Mouse (Mus musculus): ENCODE results near the gene Gm17349. TPM values are rescaled to one million over a fixed set of nuclear protein-coding genes. Genes with fewer than 3 reads are reported as not detected.

Gm17349 gene
- total RNA-seq (2012; rRNA removed) = 2.3 and 2.5 TPM in 2 replicates

DNA sequence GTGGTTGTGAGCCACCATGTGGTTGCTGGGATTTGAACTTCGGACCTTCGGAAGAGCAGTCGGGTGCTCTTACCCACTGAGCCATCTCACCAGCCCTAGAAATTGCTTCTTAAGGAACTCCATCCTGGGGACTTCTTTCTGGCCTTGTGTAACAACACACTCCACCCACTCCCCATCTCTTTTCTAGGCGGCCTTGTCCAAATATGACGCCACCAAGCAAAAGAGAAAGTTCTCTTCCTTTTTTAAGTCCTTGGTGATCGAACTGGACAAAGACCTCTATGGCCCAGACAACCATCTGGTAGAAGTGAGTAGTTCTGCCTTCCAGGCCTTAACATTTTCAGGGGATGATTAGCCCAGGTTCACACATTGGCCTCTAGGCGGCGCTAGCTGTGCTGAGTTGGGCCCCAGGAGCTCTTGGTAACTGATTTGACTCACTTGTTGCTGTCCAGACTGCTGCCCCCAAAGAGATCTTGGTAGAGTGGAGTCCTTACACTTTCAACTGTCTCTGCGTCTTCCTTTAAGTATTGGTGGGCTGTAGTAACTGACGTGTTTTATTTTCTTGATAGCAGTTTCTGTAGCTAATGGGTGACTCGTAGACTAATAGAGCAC is at the start of gene Gm17349:
Gm17349 (minus strand) TSS at position 51 of the 609 bp plus-strand sequence.
- H3K4me3 ChIP-seq (ENCODE audit: insufficient read depth in 1 of 2, low read depth in 1 of 2, low read length in 2 of 2, poor library complexity in 1 of 2, severe bottlenecking in 1 of 2) = peak within 1 kb of the TSS; percentile 29 to 90
- in situ Hi-C loops (cut with MboI; ENCODE audit: low sequenced_read_pairs in 2 of 2, unreplicated experiment in 2 of 2) = no loop called here

DNA sequence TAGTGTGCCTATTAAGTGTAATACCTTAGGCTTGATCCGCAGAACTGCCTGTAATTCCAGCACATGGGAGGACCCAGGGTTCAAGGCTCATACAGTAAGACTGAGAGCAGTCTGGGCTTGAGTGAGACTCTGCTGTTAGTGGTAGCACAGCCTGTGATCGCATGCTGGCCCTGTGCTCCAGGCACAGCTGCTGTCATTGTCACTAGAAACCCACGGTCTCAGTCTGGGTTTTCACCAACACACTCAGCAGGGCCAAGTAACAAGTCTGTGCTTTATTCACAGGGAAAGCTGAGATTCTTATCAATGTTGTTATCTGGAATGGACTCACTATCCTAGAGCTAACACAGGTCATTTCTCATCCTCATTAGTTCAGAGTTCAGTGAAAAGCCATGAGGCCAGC is 48.9 kb upstream of the Gm17349 start:
- no peak overlapping the region for H3K9ac ChIP-seq (ENCODE audit: insufficient read depth, low read depth, low read length, poor library complexity, severe bottlenecking)
- TF ChIP-seq ZC3H11A (IDR thresholded peaks at IDR 0.05; ENCODE audit: borderline replicate concordance, low read depth, low read length) = no peak
- no peak for TF ChIP-seq ZNF384 (IDR thresholded peaks at IDR 0.05; ENCODE audit: low read depth, low read length)
- no peak for TF ChIP-seq MAFK (IDR thresholded peaks at IDR 0.05; ENCODE audit: insufficient read depth, low read depth, low read length)
- no peak for TF ChIP-seq CHD2 (IDR thresholded peaks at IDR 0.05; ENCODE audit: low read depth, low read length)
- TF ChIP-seq HCFC1 (IDR thresholded peaks at IDR 0.05; ENCODE audit: borderline replicate concordance, insufficient read depth, low read length) = no peak
- H3K36me3 ChIP-seq (ENCODE audit: control insufficient read depth, insufficient read depth, low read length, poor library complexity, severe bottlenecking) = no peaks in the 10 kb centered on the region
- in situ Hi-C loops (cut with MboI; ENCODE audit: low sequenced_read_pairs in 2 of 2, unreplicated experiment in 2 of 2) = no loop called here
- no peak for DNase-seq (ENCODE audit: low read depth, low spot score)
- H3K4me3 ChIP-seq (ENCODE audit: insufficient read depth in 1 of 2, low read depth in 1 of 2, low read length in 2 of 2, poor library complexity in 1 of 2, severe bottlenecking in 1 of 2) = no peak overlapping the region
- no peaks in the 10 kb centered on the region for H3K4me1 ChIP-seq (ENCODE audit: control insufficient read depth in 2 of 2, insufficient read depth in 2 of 2, low read length in 2 of 2, poor library complexity in 1 of 2)
- H3K9me3 ChIP-seq (ENCODE audit: control insufficient read depth, insufficient read depth, low read depth, low read length) = no peaks in the 10 kb centered on the region
- H3K27ac ChIP-seq (ENCODE audit: insufficient read depth, low read depth, low read length, poor library complexity, severe bottlenecking) = no peak overlapping the region

More for the DNA sequence above, at the start of gene Gm17349:
- 0 out of 2 replicates have a peak, but pooled peaks have one; percentile 14 for TF ChIP-seq ZC3H11A (IDR thresholded peaks at IDR 0.05; ENCODE audit: borderline replicate concordance, low read depth, low read length)
- TF ChIP-seq ZNF384 (IDR thresholded peaks at IDR 0.05; ENCODE audit: low read depth, low read length) = no peak
- TF ChIP-seq CHD2 (IDR thresholded peaks at IDR 0.05; ENCODE audit: low read depth, low read length) = no peak
- Histone ChIP-seq H3K4me1 (ENCODE audit: control insufficient read depth in 2 of 2, insufficient read depth in 2 of 2, low read length in 2 of 2, poor library complexity in 1 of 2) (peaks cover 7 to 8% of the 10 kb centered on the region in 2 experiments; a peak in 3 of 4 replicates), H3K36me3 (ENCODE audit: control insufficient read depth, insufficient read depth, low read length, poor library complexity, severe bottlenecking) (peaks cover 30% of the 10 kb centered on the region), H3K9me3 (ENCODE audit: control insufficient read depth, insufficient read depth, low read depth, low read length) (no peaks in the 10 kb centered on the region), H3K27ac (ENCODE audit: insufficient read depth, low read depth, low read length, poor library complexity, severe bottlenecking) (peak within 1 kb of the TSS; percentile 89), H3K9ac (ENCODE audit: insufficient read depth, low read depth, low read length, poor library complexity, severe bottlenecking) (peak within 1 kb of the TSS; percentile 22; the same call in 1 of the 2 replicates)
- no peak for DNase-seq (ENCODE audit: low read depth, low spot score)

- in situ Hi-C loops (cut with MboI; ENCODE audit: low sequenced_read_pairs in 2 of 2, unreplicated experiment in 2 of 2) = no loop called here
- no peak overlapping the region for H3K4me3 ChIP-seq (ENCODE audit: insufficient read depth in 1 of 2, low read depth in 1 of 2, low read length in 2 of 2, poor library complexity in 1 of 2, severe bottlenecking in 1 of 2)
- no peaks in the 10 kb centered on the region for H3K9me3 ChIP-seq (ENCODE audit: control insufficient read depth, insufficient read depth, low read depth, low read length)
- H3K4me1 ChIP-seq (ENCODE audit: control insufficient read depth in 2 of 2, insufficient read depth in 2 of 2, low read length in 2 of 2, poor library complexity in 1 of 2) = no peaks in the 10 kb centered on the region
- no peak overlapping the region for H3K9ac ChIP-seq (ENCODE audit: insufficient read depth, low read depth, low read length, poor library complexity, severe bottlenecking)
- DNase-seq (ENCODE audit: low read depth, low spot score) = no peak
- no peak for TF ChIP-seq MAFK (IDR thresholded peaks at IDR 0.05; ENCODE audit: insufficient read depth, low read depth, low read length)
- TF ChIP-seq ZC3H11A (IDR thresholded peaks at IDR 0.05; ENCODE audit: borderline replicate concordance, low read depth, low read length) = no peak
- no peak for TF ChIP-seq CHD2 (IDR thresholded peaks at IDR 0.05; ENCODE audit: low read depth, low read length)
- TF ChIP-seq ZNF384 (IDR thresholded peaks at IDR 0.05; ENCODE audit: low read depth, low read length) = no peak
- TF ChIP-seq HCFC1 (IDR thresholded peaks at IDR 0.05; ENCODE audit: borderline replicate concordance, insufficient read depth, low read length) = no peak
- H3K36me3 ChIP-seq (ENCODE audit: control insufficient read depth, insufficient read depth, low read length, poor library complexity, severe bottlenecking) = peaks cover 23% of the 10 kb centered on the region
- H3K27ac ChIP-seq (ENCODE audit: insufficient read depth, low read depth, low read length, poor library complexity, severe bottlenecking) = no peak overlapping the region
Measured at GRCm38 (mm10) chr15:99740229-99740628, 34.9 kb upstream of the Gm17349 start.

DNA sequence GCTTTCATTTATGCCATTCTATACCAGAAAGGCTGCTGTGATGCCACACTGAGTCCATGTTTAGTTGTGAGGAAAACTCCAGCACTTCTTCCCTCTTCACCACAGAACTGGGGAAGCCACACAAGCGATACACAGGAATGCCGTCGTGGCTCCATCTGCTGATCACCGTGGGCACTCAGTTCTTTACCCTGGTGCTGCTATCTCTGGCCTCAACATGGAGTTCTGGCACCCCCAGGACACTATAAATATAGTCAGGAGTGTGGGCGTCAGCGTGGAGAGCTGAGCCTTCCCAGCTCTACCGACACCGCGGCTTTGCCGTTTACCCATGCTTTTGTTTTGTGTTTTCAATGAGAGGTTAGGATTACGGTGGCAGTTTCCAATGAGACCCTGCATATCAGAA is 31.4 kb upstream of the Gm17349 start:
- H3K27ac ChIP-seq (ENCODE audit: insufficient read depth, low read depth, low read length, poor library complexity, severe bottlenecking) = no peak overlapping the region
- no peak for DNase-seq (ENCODE audit: low read depth, low spot score)
- no peak overlapping the region for H3K9ac ChIP-seq (ENCODE audit: insufficient read depth, low read depth, low read length, poor library complexity, severe bottlenecking)
- H3K36me3 ChIP-seq (ENCODE audit: control insufficient read depth, insufficient read depth, low read length, poor library complexity, severe bottlenecking) = peaks cover 26% of the 10 kb centered on the region
- no peak for TF ChIP-seq ZC3H11A (IDR thresholded peaks at IDR 0.05; ENCODE audit: borderline replicate concordance, low read depth, low read length)
- in situ Hi-C loops (cut with MboI; ENCODE audit: low sequenced_read_pairs in 2 of 2, unreplicated experiment in 2 of 2) = no loop called here
- no peak overlapping the region for H3K4me3 ChIP-seq (ENCODE audit: insufficient read depth in 1 of 2, low read depth in 1 of 2, low read length in 2 of 2, poor library complexity in 1 of 2, severe bottlenecking in 1 of 2)
- H3K9me3 ChIP-seq (ENCODE audit: control insufficient read depth, insufficient read depth, low read depth, low read length) = no peaks in the 10 kb centered on the region
- H3K4me1 ChIP-seq (ENCODE audit: control insufficient read depth in 2 of 2, insufficient read depth in 2 of 2, low read length in 2 of 2, poor library complexity in 1 of 2) = no peaks in the 10 kb centered on the region

GRCm38 (mm10) chr15:99735631-99736030 is 30.3 kb upstream of the Gm17349 start:
- H3K4me1 ChIP-seq (ENCODE audit: control insufficient read depth in 2 of 2, insufficient read depth in 2 of 2, low read length in 2 of 2, poor library complexity in 1 of 2) = no peaks in the 10 kb centered on the region
- no peaks in the 10 kb centered on the region for H3K9me3 ChIP-seq (ENCODE audit: control insufficient read depth, insufficient read depth, low read depth, low read length)
- in situ Hi-C loops (cut with MboI; ENCODE audit: low sequenced_read_pairs in 2 of 2, unreplicated experiment in 2 of 2) = no loop called here
- H3K27ac ChIP-seq (ENCODE audit: insufficient read depth, low read depth, low read length, poor library complexity, severe bottlenecking) = no peak overlapping the region
- no peak overlapping the region for H3K4me3 ChIP-seq (ENCODE audit: insufficient read depth in 1 of 2, low read depth in 1 of 2, low read length in 2 of 2, poor library complexity in 1 of 2, severe bottlenecking in 1 of 2)
- no peak for TF ChIP-seq CHD2 (IDR thresholded peaks at IDR 0.05; ENCODE audit: low read depth, low read length)
- no peak for TF ChIP-seq ZC3H11A (IDR thresholded peaks at IDR 0.05; ENCODE audit: borderline replicate concordance, low read depth, low read length)
- TF ChIP-seq HCFC1 (IDR thresholded peaks at IDR 0.05; ENCODE audit: borderline replicate concordance, insufficient read depth, low read length) = no peak
- TF ChIP-seq ZNF384 (IDR thresholded peaks at IDR 0.05; ENCODE audit: low read depth, low read length) = no peak
- no peak for TF ChIP-seq MAFK (IDR thresholded peaks at IDR 0.05; ENCODE audit: insufficient read depth, low read depth, low read length)
- H3K9ac ChIP-seq (ENCODE audit: insufficient read depth, low read depth, low read length, poor library complexity, severe bottlenecking) = no peak overlapping the region
- no peak for DNase-seq (ENCODE audit: low read depth, low spot score)
- H3K36me3 ChIP-seq (ENCODE audit: control insufficient read depth, insufficient read depth, low read length, poor library complexity, severe bottlenecking) = peaks cover 24% of the 10 kb centered on the region
